Mouse (Mus musculus) ES-Bruce4 (cell line): Measurements from ENCODE around the gene Dbil5.

Experiments
- CTCF ChIP-seq: IDR thresholded peaks from one replicate; pipeline ENCODE4 v1.8.1; 2011; ENCODE audit warnings: low read depth, low read length
- POLR2A ChIP-seq: IDR thresholded peaks from one replicate; pipeline ENCODE4 v1.8.1; 2011; ENCODE audit warnings: low read length; ENCODE audit not compliant: insufficient read depth

GRCm38 (mm10) chr11:76258511-76258910 is 41.1 kb downstream of the Dbil5 start:
- TF ChIP-seq POLR2A (no peak), CTCF (no peak)
